Mouse (Mus musculus): ENCODE results near the gene Asgr1. TPM values are rescaled to one million over a fixed set of nuclear protein-coding genes. Genes with fewer than 3 reads are reported as not detected.
"Not testable (repeated sequence)": the region's sequence is repeated elsewhere in the genome, so short reads cannot be mapped to it uniquely, and the experiment has no call there.

The Asgr1 gene
- not detected for total RNA-seq (2021)
- long read RNA-seq, experiment 1 = 0 reads
- long read RNA-seq, experiment 2 = 0 reads

DNA sequence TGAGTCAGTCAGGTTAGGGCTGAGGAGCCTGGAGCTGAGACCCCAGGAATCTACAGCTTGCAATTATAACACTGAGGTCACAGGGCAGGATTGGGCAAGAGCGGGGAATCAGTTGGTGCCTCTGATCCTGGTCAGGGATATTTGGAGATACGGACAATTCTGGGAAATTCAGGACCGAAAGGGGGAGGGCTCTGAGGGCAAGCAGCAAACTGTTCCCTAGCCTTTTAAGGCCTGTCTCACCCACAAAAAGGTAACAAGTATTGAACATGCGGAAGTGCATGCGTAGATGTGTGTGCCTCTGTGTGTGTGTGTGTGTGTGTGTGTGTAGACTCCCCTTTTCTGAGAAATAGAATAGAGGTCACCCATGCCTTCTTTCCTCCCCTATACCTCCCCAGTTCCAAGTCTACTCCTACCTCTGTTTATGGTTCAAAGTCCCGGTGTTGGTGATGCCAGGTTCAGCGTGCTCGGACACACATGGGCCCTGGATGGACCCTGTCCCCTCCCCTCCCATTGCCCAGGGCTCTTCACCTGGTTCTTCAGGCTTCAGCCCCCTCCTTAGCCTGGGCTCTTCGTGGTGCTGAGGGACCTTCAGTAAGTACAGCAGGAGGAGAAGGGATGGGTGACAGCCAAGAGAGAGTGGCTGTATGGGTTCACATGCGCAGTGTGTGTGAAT, at the start of gene Asgr1:
Gene Asgr1, plus strand, starts transcription at position 188 of the 673 bp plus-strand sequence.
- intact Hi-C loops (cut with DNase I; ENCODE audit: low total_unique reads) = no loop called here
- no peak for DNase-seq

GRCm38 (mm10) chr11:70005521-70005920, 48.4 kb upstream of the Asgr1 start:
- DNase-seq = no peak
- intact Hi-C loops (cut with DNase I; ENCODE audit: low total_unique reads) = loop anchor here (10.0 kb wide), 1 partner anchor 71 kb away; the partner anchor contains the start of gene Ybx2

DNA sequence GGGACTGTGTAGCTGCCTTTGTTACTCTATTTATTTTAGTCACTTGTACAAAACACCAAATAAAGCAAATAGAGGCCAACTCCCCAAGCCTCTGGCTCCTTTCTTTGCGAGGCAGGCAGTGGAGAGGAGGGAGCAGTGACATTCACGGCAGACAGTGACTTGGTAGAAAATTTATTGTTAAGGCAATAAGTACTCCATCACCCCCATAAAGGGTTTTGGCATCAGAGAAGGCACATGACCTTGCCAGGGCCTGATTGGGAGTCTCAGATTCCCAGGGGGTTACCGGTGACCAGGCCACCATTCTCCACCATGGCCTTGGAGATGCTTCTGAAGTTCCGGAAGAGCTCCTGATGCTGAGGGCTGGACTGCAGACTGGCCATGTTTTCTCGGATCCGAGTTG, 43.9 kb upstream of the Asgr1 start:
- no peak for DNase-seq
- intact Hi-C loops (cut with DNase I; ENCODE audit: low total_unique reads) = no loop called here

DNA sequence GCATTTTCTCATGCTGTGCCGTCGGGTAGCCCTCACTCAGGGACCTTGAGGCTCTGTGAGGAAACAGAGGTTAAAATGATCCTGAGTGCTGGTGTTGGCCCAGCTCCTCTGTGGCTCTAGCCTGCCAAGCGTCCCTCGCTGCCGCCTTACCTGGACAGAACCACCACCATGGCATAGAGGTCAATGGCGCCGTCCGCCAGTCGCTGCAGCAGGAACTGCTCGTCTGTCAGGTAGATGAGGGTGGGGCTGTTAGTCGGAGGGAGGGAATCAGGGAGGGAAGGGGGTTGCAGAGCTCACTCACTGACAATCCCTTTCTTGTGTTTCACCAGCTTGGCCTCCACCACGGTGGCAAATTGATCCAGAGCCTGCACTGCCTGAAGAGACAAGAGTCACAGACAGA, 43.3 kb upstream of the Asgr1 start:
- intact Hi-C loops (cut with DNase I; ENCODE audit: low total_unique reads) = no loop called here
- no peak for DNase-seq

DNA sequence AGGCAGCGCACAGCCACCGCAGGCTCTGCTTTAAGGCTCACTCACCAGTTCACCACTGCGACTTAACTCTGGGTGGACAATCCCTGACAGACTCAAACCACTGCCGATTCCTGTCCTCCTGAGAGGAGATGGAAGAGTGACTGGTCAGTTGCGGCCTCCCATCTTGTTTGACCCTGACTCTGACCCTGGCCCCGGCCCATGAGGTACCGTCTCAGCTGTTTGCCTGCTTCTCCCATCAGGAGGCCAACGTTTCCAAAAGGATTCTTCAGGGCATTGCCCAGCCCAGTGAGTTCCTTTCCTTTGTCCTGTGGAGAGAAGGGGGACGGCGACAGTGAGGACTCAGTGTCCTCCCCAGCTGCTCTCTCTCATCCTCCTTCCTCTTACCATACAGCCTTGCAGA, 42.9 kb upstream of the Asgr1 start:
- no peak for DNase-seq

DNA sequence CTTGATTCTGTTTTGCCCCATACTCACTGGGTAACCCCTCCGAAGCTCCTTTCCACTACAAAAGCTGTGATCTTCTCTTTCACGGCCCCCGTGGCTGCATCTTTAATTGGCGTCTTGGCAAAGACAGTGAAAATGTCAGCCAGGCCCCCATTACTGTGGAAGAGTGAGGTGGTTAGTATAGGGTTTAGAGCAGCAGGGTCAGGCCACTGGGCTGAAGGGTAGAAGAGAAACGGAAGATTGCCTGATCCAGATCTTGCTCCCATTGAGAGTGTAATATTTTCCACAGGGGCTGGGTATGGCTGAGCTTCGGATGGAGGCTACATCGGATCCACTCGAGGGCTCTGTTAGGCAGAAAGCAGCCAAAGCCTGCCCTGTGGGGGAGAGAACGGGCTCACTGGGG, 41.0 kb upstream of the Asgr1 start:
- DNase-seq = no peak
- intact Hi-C loops (cut with DNase I; ENCODE audit: low total_unique reads) = no loop called here

More for the DNA sequence above, 42.9 kb upstream of the Asgr1 start:
- intact Hi-C loops (cut with DNase I; ENCODE audit: low total_unique reads) = no loop called here

- intact Hi-C loops (cut with DNase I; ENCODE audit: low total_unique reads) = no loop called here
- no peak for DNase-seq
Observed at GRCm38 (mm10) chr11:70013408-70013807, 40.5 kb upstream of the Asgr1 start.

- DNase-seq = no peak
- intact Hi-C loops (cut with DNase I; ENCODE audit: low total_unique reads) = no loop called here
Observed at GRCm38 (mm10) chr11:70014051-70014450, 39.8 kb upstream of the Asgr1 start.

DNA sequence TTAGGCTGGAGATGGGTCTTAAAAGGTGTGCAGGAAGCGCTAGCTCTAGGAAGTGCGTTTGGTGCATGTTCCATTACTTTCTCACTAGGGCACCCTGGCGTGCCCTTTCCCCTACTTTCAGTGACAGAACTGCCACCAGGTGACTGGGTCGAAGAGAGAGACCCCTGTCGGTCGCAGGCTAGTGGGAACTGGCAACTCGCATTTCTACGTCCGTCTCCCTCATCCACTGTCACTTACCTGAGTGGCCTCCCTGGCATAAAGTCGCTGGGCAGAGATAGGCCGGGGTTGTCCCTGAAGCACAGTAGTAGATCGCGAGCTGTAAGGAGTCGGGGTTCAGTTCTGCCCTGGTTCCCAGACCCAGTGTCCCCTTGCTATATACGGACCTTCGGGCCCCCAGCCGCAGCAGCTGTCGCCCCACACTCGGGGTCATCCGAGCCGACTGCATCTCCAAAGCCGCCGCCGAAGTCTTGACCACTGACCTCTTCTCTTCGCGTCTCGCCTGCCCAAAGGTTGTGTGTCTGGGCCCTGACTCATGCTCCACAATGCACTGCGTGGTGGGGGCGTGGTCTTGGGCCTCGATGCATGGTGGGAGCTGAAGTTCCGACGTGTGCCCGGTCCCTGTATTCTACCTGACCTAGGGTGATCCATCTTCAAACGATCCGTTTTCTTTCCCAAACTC, 38.9 kb upstream of the Asgr1 start, which contains the start of gene Acadvl:
Gene Acadvl, minus strand, starts transcription at position 532 of the 679 bp plus-strand sequence.
- DNase-seq = peak; percentile 92
- intact Hi-C loops (cut with DNase I; ENCODE audit: low total_unique reads) = no loop called here

DNA sequence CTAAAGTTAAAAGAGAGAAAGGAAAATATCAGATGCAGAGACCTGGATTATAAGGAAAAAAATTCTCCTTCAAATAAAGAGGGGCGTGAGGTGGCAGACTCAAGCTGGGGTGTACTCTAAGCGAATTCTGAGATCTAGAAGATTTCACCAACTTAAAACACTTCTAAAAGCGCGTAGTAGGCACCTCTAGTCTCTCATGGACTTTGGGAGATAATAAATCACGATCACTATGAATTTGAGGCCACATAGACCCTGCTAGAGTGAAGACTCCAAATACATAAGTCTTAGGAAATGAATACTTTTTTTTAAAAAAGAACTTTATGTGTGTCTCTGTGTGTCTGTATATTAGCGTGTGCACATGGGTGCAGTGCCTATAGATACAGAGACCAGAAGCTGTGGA, 38.2 kb upstream of the Asgr1 start:
- intact Hi-C loops (cut with DNase I; ENCODE audit: low total_unique reads) = no loop called here
- DNase-seq = no peak

DNA sequence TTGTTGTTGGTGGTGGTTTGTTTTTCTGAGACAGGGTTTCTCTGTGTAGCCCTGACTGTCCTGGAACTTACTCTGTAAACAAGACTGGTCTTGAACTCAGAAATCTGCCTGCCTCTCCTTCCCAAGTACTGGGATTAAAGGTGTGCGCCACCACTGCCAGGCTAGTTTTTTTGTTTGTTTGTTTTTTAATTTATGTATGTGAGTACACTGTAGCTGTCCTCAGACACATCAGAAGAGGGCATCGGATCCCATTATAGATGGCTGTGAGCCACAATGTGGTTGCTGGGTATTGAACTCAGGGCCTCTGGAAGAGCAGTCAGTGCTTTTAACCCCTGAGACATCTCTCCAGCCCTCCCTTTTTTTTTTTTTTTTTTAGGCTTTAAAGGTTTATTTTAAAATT, 37.7 kb upstream of the Asgr1 start:
- DNase-seq; intact Hi-C loops (cut with DNase I; ENCODE audit: low total_unique reads): not testable (repeated sequence)

- no peak for DNase-seq
- intact Hi-C loops (cut with DNase I; ENCODE audit: low total_unique reads) = no loop called here
Observed at GRCm38 (mm10) chr11:70016669-70017068, 37.2 kb upstream of the Asgr1 start, which contains the start of gene Dlg4. Gene Dlg4, plus strand, starts transcription at chr11:70016942.

- intact Hi-C loops (cut with DNase I; ENCODE audit: low total_unique reads) = no loop called here
Observed at GRCm38 (mm10) chr11:70017199-70017767, 36.6 kb upstream of the Asgr1 start.

GRCm38 (mm10) chr11:70018131-70018990, 35.5 kb upstream of the Asgr1 start:
- intact Hi-C loops (cut with DNase I; ENCODE audit: low total_unique reads) = no loop called here
- DNase-seq = peak; percentile 68

More at GRCm38 (mm10) chr11:70017199-70017767, 36.6 kb upstream of the Asgr1 start:
- DNase-seq = no peak

- no peak for DNase-seq
- intact Hi-C loops (cut with DNase I; ENCODE audit: low total_unique reads) = no loop called here
Observed at GRCm38 (mm10) chr11:70019495-70020021, 34.3 kb upstream of the Asgr1 start.

- intact Hi-C loops (cut with DNase I; ENCODE audit: low total_unique reads) = no loop called here
Observed at GRCm38 (mm10) chr11:70020022-70020631, 33.8 kb upstream of the Asgr1 start.

DNA sequence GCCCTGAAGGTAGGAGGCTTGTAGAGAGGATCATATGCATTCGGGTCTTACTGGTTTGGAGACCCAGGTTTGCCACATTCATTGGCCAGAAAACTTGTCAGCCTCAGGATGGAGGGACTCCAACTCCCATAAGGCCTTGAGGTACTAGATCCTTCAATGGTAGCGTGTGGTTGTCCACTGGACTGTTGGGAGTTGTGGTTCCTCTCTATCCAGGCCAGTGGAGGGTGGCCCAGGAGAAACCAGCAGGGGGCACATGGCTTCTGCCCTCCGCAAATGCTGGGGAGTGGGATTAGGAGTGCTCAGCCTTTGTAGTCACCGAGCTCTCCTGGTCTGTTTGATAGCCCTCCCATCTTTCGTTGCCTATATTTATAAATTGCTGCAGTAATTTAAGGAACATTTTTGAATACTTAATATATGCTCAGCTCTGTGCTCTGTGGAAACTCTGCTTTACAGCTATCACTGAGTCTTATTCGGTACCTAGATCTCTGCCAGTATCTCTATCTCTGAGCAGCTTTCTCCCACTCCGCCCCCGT, 33.1 kb upstream of the Asgr1 start:
- DNase-seq = peak; percentile 75
- intact Hi-C loops (cut with DNase I; ENCODE audit: low total_unique reads) = no loop called here

More at GRCm38 (mm10) chr11:70020022-70020631, 33.8 kb upstream of the Asgr1 start:
- no peak for DNase-seq

- peak; percentile 98 for DNase-seq
- intact Hi-C loops (cut with DNase I; ENCODE audit: low total_unique reads) = no loop called here
Observed at GRCm38 (mm10) chr11:70021264-70022132, 32.4 kb upstream of the Asgr1 start.
